Mouse (Mus musculus) right cerebral cortex, adult 2 months (tissue): ENCODE results near the gene Stard8.
"Not testable (repeated sequence)": the region's sequence is repeated elsewhere in the genome, so short reads cannot be mapped to it uniquely, and the experiment has no call there.

ENCODE experiments used
- DNase-seq, 2 experiments: peaks; one replicate each; pipeline ENCODE4 v3.0.0; 2021 to 2022; ENCODE audit warnings: low spot score in 2 of 2

Gene Stard8

DNA sequence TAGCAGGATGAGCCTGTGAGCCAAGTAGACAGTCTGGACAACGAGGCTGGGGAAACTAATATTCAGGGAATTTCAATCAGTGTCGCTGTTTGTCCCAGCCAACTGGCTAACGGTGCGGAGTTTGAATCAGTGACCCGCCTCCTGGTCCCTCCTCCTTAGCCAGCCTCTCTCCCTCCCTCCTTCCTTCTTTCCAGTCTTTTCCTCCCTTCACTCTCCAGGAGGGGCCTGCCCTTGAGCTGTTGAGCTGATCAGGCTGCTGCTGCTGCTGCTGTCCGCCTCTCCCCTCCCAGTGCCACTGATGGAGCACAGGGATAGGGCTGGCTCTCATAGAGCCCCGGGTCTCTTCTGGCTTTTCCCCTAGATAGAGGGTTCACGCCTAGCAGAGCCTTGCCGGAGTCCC, at the start of gene Stard8:
Gene Stard8 (plus strand): TSS at position 203 of the 400 bp plus-strand sequence.
- no peak for DNase-seq

GRCm38 (mm10) chrX:98953941-98954340, 49.1 kb upstream of the Stard8 start:
- DNase-seq, result no peak

DNA sequence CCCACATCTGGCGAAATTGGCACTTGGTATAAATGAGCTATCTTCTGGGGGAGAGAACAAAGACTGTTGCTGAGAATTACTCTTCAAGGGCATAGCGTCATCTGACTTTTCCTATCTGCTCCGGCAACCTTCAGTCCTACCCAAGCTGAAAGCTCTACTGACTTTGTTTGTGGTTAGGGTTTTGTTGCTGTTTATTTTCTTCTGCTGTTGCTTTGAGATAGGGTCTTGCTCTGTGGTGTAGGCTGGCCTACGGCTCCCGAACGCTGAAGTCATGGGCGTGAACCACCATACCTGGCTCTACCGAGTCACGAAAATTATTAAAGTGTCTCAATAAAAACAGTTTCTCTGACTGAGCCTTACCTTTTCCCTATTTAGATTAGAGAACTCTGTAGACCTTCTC, 44.8 kb upstream of the Stard8 start:
- no peak for DNase-seq

GRCm38 (mm10) chrX:98959050-98959449, 44.0 kb upstream of the Stard8 start:
- DNase-seq, result no peak

GRCm38 (mm10) chrX:98963742-98964141, 39.3 kb upstream of the Stard8 start:
- DNase-seq, result no peak

DNA sequence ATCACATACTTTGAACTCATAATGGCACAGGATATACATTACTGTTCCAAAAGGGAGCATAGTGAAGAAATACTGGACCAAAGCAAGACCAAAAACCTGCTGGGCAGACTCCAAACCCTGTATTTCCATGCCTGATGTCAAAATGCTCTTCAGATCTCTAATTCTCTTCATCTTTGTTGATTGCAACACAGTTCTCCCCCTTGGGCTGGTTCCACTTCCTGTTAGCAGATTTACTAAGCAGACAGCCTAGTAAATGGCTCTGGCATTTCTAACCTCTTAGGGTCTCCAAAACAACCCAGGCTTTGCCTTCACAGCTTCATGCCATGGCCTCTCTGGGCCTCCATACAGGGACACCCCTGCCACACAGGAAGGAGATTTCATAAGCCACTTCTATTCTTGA, 38.5 kb upstream of the Stard8 start:
- no peak for DNase-seq

DNA sequence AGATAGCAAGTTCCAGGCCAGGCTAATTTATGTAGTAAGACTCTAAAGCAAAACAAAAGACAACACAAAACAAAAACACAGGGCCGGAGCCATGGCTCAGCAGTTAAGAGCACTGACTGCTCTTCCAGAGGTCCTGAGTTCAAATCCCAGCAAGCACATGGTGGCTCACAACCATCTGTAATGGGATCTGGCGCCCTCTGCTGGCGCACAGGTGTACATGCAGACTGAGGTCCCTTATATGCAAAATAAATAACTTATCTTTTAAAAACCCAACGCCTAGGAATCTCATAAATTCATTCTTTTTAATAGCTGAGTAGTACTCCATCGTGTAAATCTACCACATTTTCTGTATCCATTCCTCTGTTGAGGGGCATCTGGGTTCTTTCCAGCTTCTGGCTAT, 16.4 kb upstream of the Stard8 start:
- DNase-seq, result not testable (repeated sequence)

- peak; percentile 28 to 54 for DNase-seq
Observed at GRCm38 (mm10) chrX:98989574-98989973, 13.5 kb upstream of the Stard8 start.

DNA sequence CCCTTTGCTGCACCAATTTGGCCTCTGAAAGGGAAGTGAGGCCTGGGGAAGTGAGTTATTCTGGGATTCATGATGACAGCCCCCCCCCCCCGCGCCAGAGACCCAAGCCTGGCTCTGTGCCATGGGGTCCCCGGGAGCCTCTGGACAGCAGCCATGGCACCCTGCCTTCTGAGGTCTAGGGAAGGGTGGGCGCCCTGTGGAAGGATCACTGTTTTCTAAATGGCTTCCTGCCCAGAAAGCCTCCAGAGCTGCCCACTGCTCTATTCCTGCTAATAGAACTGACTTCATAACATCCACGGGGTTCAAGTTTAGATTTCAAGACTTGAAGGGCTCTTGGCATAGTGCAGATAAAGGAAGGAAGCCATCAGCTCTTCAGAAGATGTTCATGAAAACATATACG, 983 bp upstream of the Stard8 start:
- DNase-seq, result no peak

- no peak for DNase-seq
Observed at GRCm38 (mm10) chrX:99010581-99010980, 7.5 kb downstream of the Stard8 start.

GRCm38 (mm10) chrX:99011281-99011680, 8.2 kb downstream of the Stard8 start:
- DNase-seq, result no peak

DNA sequence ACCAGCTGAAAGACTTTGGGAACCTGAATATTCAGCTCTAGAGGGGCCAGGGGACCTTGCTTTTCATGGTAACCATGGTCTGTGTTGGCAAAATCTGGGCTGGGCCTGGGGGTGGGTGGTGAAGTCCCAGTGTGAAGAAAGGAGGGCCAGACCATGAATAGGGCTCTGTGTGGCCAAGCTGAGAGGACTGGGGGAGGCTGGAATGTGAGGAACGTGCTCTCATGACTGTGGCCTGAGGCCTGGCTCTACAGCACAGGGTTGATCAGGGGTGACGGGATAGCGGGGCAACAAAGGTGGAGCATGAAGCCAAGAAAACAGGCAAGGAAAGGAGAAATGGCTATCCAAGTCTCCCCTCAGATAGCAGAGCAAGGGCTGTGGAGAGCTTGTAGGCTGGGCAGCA, 9.4 kb downstream of the Stard8 start:
- no peak for DNase-seq

DNA sequence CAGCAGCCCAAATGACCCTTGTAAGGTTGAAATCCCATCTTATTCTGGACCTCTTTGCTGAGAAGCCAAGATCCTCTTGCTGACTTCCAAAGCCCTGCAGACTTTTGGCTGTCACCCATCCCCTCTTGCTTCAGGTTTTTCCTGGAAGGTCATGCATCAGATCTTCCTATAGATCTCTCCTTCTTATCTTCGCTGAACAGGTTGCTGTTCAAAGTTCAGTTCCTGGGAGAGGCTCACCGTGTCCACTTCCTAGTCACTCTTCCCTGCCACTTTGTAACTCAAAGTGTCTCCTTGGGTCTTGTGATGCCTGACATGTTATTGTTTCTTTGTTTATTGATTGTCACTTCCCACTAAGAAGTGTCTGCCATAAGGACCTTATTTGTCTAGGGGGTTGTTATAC, 12.7 kb downstream of the Stard8 start:
- DNase-seq, result no peak

GRCm38 (mm10) chrX:99016987-99017386, 13.9 kb downstream of the Stard8 start:
- DNase-seq, result no peak

DNA sequence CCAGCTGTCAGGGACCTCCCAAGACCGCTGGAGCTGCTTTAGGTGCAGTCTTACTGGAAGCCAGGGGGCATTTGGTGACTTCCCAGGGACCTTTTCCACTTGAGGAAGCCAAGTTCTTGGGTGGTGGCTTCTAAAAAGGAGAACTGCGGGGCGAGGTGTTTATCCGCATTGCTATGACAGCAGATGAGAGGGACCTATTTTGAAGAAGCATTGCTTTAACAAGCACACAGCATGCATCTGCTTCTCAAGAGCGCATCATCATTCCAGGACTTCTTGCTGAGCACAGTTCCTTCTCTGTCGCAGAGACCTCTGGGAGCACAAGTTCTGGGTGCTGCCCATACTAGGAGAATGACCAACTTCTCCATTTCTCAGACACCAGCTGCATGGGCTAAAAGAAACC, 14.8 kb downstream of the Stard8 start:
- DNase-seq, result peak in 1 of 2 experiments; percentile 17

- no peak for DNase-seq
Observed at GRCm38 (mm10) chrX:99019303-99019702, 16.3 kb downstream of the Stard8 start.

DNA sequence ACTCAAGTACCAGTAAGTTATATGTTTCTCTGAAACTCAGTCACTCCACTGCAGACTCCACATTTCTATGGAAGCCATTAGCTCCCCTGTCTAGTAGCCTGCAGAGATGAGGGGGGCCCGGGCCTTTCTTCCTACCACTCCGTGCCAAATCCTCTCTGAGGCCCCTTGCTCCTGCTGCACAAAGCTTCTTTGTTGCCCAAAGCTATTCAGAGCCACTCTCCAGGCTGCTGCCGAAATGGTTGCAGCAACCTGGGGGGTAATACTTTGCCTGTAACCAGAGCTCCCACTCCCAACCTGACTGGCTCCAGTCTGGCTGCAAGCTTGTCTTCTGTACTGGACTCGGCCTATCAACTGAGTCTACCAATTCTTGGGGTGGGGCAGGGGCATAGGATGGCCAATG, 17.2 kb downstream of the Stard8 start:
- DNase-seq, result no peak

DNA sequence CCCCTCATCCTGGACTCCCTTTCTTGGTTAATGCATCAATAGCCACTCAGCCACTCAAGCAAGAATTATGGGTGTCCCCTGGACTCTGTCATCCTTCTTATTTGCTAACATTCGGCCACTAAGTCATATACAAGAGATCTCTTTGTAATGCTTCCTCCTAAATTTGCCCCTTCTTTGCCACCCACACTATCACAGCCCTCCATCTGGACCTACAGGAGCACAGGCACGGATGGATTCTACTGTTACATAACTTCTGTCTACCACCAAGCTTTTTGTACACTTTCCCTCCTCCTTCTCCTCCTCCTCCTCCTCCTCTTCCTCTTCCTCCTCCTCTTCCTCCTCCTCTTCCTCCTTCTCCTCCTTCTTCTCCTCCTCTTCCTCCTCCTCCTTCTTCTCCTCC, 18.5 kb downstream of the Stard8 start:
- DNase-seq, result no peak

GRCm38 (mm10) chrX:99023951-99024350, 20.9 kb downstream of the Stard8 start:
- no peak for DNase-seq

GRCm38 (mm10) chrX:99035407-99035806, 32.4 kb downstream of the Stard8 start:
- DNase-seq, result no peak

DNA sequence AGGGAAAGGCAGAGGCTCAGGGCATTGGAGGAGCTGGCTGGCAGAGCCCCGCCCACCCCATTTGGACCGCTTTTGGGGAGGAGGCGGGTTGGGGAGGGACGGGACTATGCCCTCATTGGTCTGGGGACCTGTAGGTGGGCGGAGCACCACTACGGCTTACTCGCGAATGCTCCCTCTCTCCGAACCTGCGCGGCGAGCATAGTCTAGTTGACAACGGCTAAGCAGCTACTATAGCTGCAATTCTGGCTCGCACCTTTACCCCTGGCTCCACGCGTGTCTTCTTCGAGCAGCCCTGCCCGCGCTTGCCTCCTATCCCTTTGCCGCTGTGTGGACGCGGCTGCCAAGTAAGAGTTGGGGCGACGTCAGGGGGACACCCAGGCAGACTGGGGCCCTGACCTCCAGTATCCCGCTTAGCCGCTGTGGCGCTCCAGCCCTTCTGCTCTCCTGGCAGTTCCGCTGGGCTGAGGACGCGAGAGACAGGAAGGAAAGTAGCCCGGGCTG, 39.5 kb downstream of the Stard8 start:
- DNase-seq, result peak; percentile 62 to 66

DNA sequence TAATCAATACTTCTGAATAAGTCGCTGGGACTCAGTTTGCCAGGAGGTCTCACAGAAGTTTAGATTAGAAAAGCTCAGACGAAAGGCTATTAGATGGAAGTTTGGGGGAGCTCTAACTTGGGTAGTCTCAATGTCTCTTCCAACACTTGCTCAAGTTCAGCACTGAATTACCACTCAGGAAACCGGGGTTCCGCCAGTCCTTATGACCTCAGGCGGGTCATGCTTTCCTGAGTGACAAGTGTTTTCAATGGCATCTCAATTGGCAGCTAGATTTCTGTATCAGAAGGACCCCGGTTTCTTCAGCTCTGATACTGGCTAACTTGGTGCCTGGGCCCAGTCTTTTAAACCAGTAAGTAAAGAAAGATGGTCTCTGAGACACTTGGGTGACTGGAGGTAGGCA, 40.2 kb downstream of the Stard8 start:
- DNase-seq, result no peak

DNA sequence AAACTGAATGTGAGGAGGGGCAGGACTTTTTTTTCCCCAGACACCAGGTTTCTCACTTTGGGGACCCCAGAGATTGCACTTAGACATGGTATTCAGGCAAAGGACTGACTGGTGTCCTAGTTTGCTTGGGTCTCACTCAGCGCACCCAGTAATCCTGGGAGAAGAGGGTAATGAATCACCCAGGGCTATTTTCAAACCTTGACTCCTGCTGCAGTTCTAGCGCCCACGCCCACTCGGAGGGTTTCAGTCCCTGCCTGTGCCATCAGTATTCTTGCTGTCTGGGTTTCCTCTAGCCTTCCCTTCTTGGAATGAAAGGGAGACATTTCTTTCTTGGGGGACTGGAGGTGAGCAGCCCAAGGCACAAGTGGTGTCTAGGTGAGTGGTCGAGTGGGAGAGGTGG, 40.7 kb downstream of the Stard8 start:
- peak in 1 of 2 experiments; percentile 18 for DNase-seq

- DNase-seq, result no peak
Observed at GRCm38 (mm10) chrX:99045315-99045714, 42.3 kb downstream of the Stard8 start.
